Mouse (Mus musculus): ENCODE measurements around the gene Mast3. TPM values are rescaled to one million over a fixed set of nuclear protein-coding genes. Genes with fewer than 3 reads are reported as not detected.
"Not testable (repeated sequence)": the region's sequence is repeated elsewhere in the genome, so short reads cannot be mapped to it uniquely, and the experiment has no call there.

Mast3 gene
- polyA plus RNA-seq, 1 experiment from 2014 or later: 15.9 TPM

- Histone ChIP-seq H3K9me3 (0 out of 2 replicates have a peak, but pooled peaks cover 3% of the 10 kb centered on the region), H3K27ac (no peak overlapping the region), H3K4me3 (no peak overlapping the region), H3K27me3 (replicated peaks) (no peaks in the 10 kb centered on the region), H3K36me3 (peaks cover 13% of the 10 kb centered on the region; the same call in 1 of the 2 replicates), H3K4me1 (peaks cover 4% of the 10 kb centered on the region; the same call in 1 of the 2 replicates), H3K9ac (no peak overlapping the region), H3K4me2 (replicated peaks) (no peak overlapping the region)
- 87% methylated on average over 8 of the region's 8 CpGs for WGBS
- ATAC-seq (ENCODE audit: low FRiP score, low read depth): no peak
Measured at GRCm38 (mm10) chr8:70831517-70831916, 26.7 kb upstream of the Mast3 start.

- H3K4me2 ChIP-seq (replicated peaks): no peak overlapping the region
- H3K9me3 ChIP-seq: 0 out of 2 replicates have a peak, but pooled peaks cover 3% of the 10 kb centered on the region
- H3K27ac ChIP-seq: no peak overlapping the region
- H3K9ac ChIP-seq: no peak overlapping the region
- H3K27me3 ChIP-seq (replicated peaks): 0 out of 2 replicates have a peak, but pooled peaks cover 6% of the 10 kb centered on the region
- no peak for ATAC-seq (ENCODE audit: low FRiP score, low read depth)
- H3K4me1 ChIP-seq: peaks cover under 1% of the 10 kb centered on the region; the same call in 1 of the 2 replicates
- H3K36me3 ChIP-seq: no peaks in the 10 kb centered on the region
- H3K4me3 ChIP-seq: no peak overlapping the region
- 93% methylated on average over 1 of the region's 1 CpGs for WGBS
Measured at GRCm38 (mm10) chr8:70827796-70828195, 22.9 kb upstream of the Mast3 start.

GRCm38 (mm10) chr8:70827010-70827409 is 22.2 kb upstream of the Mast3 start:
- ATAC-seq (ENCODE audit: low FRiP score, low read depth): no peak
- 0 out of 2 replicates have a peak, but pooled peaks cover 3% of the 10 kb centered on the region for H3K9me3 ChIP-seq
- H3K4me3 ChIP-seq: no peak overlapping the region
- H3K4me1 ChIP-seq: no peaks in the 10 kb centered on the region
- 93% methylated on average over 2 of the region's 2 CpGs for WGBS
- no peak overlapping the region for H3K9ac ChIP-seq
- H3K4me2 ChIP-seq (replicated peaks): no peak overlapping the region
- no peaks in the 10 kb centered on the region for H3K36me3 ChIP-seq
- no peak overlapping the region for H3K27ac ChIP-seq
- 0 out of 2 replicates have a peak, but pooled peaks cover 6% of the 10 kb centered on the region for H3K27me3 ChIP-seq (replicated peaks)

DNA sequence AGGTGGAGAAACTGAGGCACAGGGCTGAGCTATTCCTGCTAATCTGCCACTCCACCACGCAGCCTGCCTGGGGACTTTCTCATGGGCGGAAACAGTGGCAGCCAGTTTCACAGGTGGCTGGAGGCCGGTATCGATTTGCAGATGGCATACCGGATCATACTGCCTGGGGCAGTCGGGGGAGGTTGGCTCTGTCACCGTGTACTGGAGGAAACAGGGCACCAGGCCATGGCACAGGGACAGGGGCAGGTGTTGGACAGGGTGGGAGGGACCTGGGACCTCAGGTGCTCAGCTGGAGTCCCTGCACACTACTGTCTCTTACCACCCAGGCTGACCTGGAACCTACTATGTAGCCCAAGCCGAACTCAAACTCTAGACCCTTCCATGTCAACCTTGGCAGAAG is 21.0 kb upstream of the Mast3 start:
- H3K4me2 ChIP-seq (replicated peaks): no peak overlapping the region
- H3K4me1 ChIP-seq: no peaks in the 10 kb centered on the region
- H3K36me3 ChIP-seq: no peaks in the 10 kb centered on the region
- H3K9ac ChIP-seq: no peak overlapping the region
- H3K4me3 ChIP-seq: no peak overlapping the region
- 87% methylated on average over 8 of the region's 8 CpGs for WGBS
- ATAC-seq (ENCODE audit: low FRiP score, low read depth): no peak
- no peak overlapping the region for H3K27ac ChIP-seq
- 0 out of 2 replicates have a peak, but pooled peaks cover 3% of the 10 kb centered on the region for H3K9me3 ChIP-seq
- peaks cover 11% of the 10 kb centered on the region; the same call in 1 of the 2 replicates for H3K27me3 ChIP-seq (replicated peaks)

- Histone ChIP-seq H3K27me3 (replicated peaks) (peaks cover 17% of the 10 kb centered on the region; the same call in 1 of the 2 replicates), H3K4me3 (no peak overlapping the region), H3K9me3 (0 out of 2 replicates have a peak, but pooled peaks cover 10% of the 10 kb centered on the region), H3K27ac (no peak overlapping the region), H3K4me2 (replicated peaks) (no peak overlapping the region), H3K36me3 (no peaks in the 10 kb centered on the region), H3K9ac (no peak overlapping the region), H3K4me1 (no peaks in the 10 kb centered on the region)
- 85% methylated on average over 7 of the region's 7 CpGs for WGBS
- no peak for ATAC-seq (ENCODE audit: low FRiP score, low read depth)
Measured at GRCm38 (mm10) chr8:70823802-70824201, 18.9 kb upstream of the Mast3 start.

- H3K36me3 ChIP-seq; H3K4me1 ChIP-seq; H3K4me3 ChIP-seq; H3K27ac ChIP-seq; H3K4me2 ChIP-seq (replicated peaks); H3K9ac ChIP-seq; ATAC-seq (ENCODE audit: low FRiP score, low read depth): not testable (repeated sequence)
- H3K9me3 ChIP-seq: 0 out of 2 replicates have a peak, but pooled peaks cover 10% of the 10 kb centered on the region
- 86% methylated on average over 3 of the region's 3 CpGs for WGBS
- H3K27me3 ChIP-seq (replicated peaks): peaks cover 17% of the 10 kb centered on the region; the same call in 1 of the 2 replicates
Measured at GRCm38 (mm10) chr8:70822594-70822993, 17.7 kb upstream of the Mast3 start.

GRCm38 (mm10) chr8:70821992-70822391 is 17.1 kb upstream of the Mast3 start:
- H3K9me3 ChIP-seq: 0 out of 2 replicates have a peak, but pooled peaks cover 9% of the 10 kb centered on the region
- no peak overlapping the region for H3K9ac ChIP-seq
- no peak overlapping the region for H3K4me2 ChIP-seq (replicated peaks)
- H3K4me3 ChIP-seq: no peak overlapping the region
- H3K4me1 ChIP-seq: 0 out of 2 replicates have a peak, but pooled peaks cover 3% of the 10 kb centered on the region
- H3K27me3 ChIP-seq (replicated peaks): peaks cover 21% of the 10 kb centered on the region
- no peak for ATAC-seq (ENCODE audit: low FRiP score, low read depth)
- H3K27ac ChIP-seq: no peak overlapping the region
- WGBS: 48% methylated on average over 11 of the region's 11 CpGs
- H3K36me3 ChIP-seq: no peaks in the 10 kb centered on the region

DNA sequence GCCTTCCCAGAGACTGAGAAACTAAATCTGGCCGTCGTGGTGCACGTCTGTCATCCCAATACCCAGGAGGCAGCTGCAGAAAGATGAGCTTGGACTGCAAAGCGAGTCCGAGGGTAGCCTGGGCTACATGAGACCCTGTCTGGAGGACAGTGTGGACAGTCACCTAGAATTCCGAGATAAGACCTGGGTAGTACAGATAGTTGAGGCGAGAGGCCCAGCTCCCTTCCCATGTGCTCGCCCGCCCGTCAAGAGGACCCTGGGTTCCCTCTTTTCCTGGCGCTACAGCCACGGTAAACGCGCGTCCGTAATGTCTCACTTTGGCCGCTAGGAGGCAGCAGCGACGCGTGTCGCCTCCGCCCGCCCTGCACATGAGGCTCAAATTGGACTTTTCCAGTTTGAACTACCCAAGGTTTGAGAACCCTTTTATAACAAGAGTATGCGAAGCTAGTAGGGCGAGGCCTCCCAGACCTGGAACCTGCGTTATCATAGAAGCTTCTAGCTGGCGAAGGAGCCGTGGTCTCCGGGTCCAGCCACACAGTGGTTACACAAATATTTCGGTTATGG is 16.6 kb upstream of the Mast3 start:
- Histone ChIP-seq H3K4me2 (replicated peaks) (no peak overlapping the region), H3K9me3 (0 out of 2 replicates have a peak, but pooled peaks cover 7% of the 10 kb centered on the region), H3K4me1 (peaks cover 8% of the 10 kb centered on the region; the same call in 1 of the 2 replicates), H3K9ac (no peak overlapping the region), H3K27ac (no peak overlapping the region), H3K4me3 (no peak overlapping the region), H3K36me3 (no peaks in the 10 kb centered on the region), H3K27me3 (replicated peaks) (peaks cover 26% of the 10 kb centered on the region)
- 17% methylated on average over 30 of the region's 30 CpGs for WGBS
- ATAC-seq (ENCODE audit: low FRiP score, low read depth): peak; percentile 22; the same call in 1 of the 2 replicates

- 3% methylated on average over 31 of the region's 31 CpGs for WGBS
- Histone ChIP-seq H3K27ac (no peak overlapping the region), H3K4me3 (no peak overlapping the region), H3K9ac (no peak overlapping the region), H3K4me1 (peaks cover 8% of the 10 kb centered on the region; the same call in 1 of the 2 replicates), H3K27me3 (replicated peaks) (peaks cover 35% of the 10 kb centered on the region), H3K36me3 (no peaks in the 10 kb centered on the region), H3K4me2 (replicated peaks) (peak overlapping the region; percentile 31), H3K9me3 (0 out of 2 replicates have a peak, but pooled peaks cover 7% of the 10 kb centered on the region)
- peak; percentile 75 for ATAC-seq (ENCODE audit: low FRiP score, low read depth)
Measured at GRCm38 (mm10) chr8:70820101-70820935, 15.5 kb upstream of the Mast3 start.

GRCm38 (mm10) chr8:70816679-70817078 is 11.8 kb upstream of the Mast3 start:
- Histone ChIP-seq H3K9ac (no peak overlapping the region), H3K27ac (no peak overlapping the region), H3K4me2 (replicated peaks) (peak overlapping the region; percentile 48), H3K36me3 (no peaks in the 10 kb centered on the region), H3K4me1 (peaks cover 8% of the 10 kb centered on the region; the same call in 1 of the 2 replicates), H3K27me3 (replicated peaks) (peaks cover 42% of the 10 kb centered on the region), H3K9me3 (0 out of 2 replicates have a peak, but pooled peaks cover 7% of the 10 kb centered on the region), H3K4me3 (no peak overlapping the region)
- 8% methylated on average over 30 of the region's 30 CpGs for WGBS
- ATAC-seq (ENCODE audit: low FRiP score, low read depth): no peak

GRCm38 (mm10) chr8:70812885-70813284 is 8.0 kb upstream of the Mast3 start:
- Histone ChIP-seq H3K9me3 (no peaks in the 10 kb centered on the region), H3K9ac (no peak overlapping the region), H3K27ac (no peak overlapping the region), H3K4me3 (no peak overlapping the region), H3K4me2 (replicated peaks) (no peak overlapping the region), H3K4me1 (peaks cover 8% of the 10 kb centered on the region; the same call in 1 of the 2 replicates), H3K36me3 (no peaks in the 10 kb centered on the region), H3K27me3 (replicated peaks) (peaks cover 31% of the 10 kb centered on the region)
- 71% methylated on average over 4 of the region's 4 CpGs for WGBS
- no peak for ATAC-seq (ENCODE audit: low FRiP score, low read depth)

GRCm38 (mm10) chr8:70812055-70812454 is 7.2 kb upstream of the Mast3 start:
- 44% methylated on average over 4 of the region's 4 CpGs for WGBS
- no peak for ATAC-seq (ENCODE audit: low FRiP score, low read depth)
- no peak overlapping the region for H3K4me3 ChIP-seq
- no peak overlapping the region for H3K4me2 ChIP-seq (replicated peaks)
- H3K4me1 ChIP-seq: peaks cover 6% of the 10 kb centered on the region; the same call in 1 of the 2 replicates
- no peaks in the 10 kb centered on the region for H3K36me3 ChIP-seq
- H3K27ac ChIP-seq: no peak overlapping the region
- H3K27me3 ChIP-seq (replicated peaks): peaks cover 31% of the 10 kb centered on the region
- H3K9me3 ChIP-seq: no peaks in the 10 kb centered on the region
- no peak overlapping the region for H3K9ac ChIP-seq

Measured in neural tube, embryonic 12.5 days (tissue).